ENCODE assay signal across 8 mouse cellular contexts in genomic region chr13:93304251-93305001, GRCm38 (mm10). TPM values are rescaled to one million over a fixed set of nuclear protein-coding genes. Genes with fewer than 3 reads are reported as not detected.
DNase-seq lines count a peak whose midpoint lies in the region; ATAC-seq and TF ChIP-seq lines count a peak whose summit lies in the region.

No protein-coding gene starts in this region.

- H3ac ChIP-seq in myocyte (ENCODE audit: control insufficient read depth, insufficient read length) = peak overlapping the region; percentile 81

- no peak for TF ChIP-seq CTCF in bone marrow, adult 2 months (IDR thresholded peaks at IDR 0.05; ENCODE audit: control insufficient read depth, insufficient read depth, low read length)

- H3K27ac ChIP-seq in bone marrow, adult 2 months (ENCODE audit: control insufficient read depth, insufficient read depth, low read depth, low read length, poor library complexity) = no peak overlapping the region; the same call in 1 of the 2 replicates
- H3K27ac ChIP-seq in limb, embryonic 14.5 days (replicated peaks; ENCODE audit: low read depth, low read length) = peak overlapping the region; percentile 93

- peak overlapping the region; percentile 74 for H3K4me3 ChIP-seq in bone marrow, adult 2 months (replicated peaks; ENCODE audit: control insufficient read depth, low read depth, low read length)
- peak overlapping the region; percentile 65 for H3K4me3 ChIP-seq in limb, embryonic 14.5 days (replicated peaks; ENCODE audit: low read length)
- peak overlapping the region; percentile 60 for H3K4me3 ChIP-seq in myocyte

- DNase-seq in right cerebral cortex, adult 18-20 months = peak; percentile 62
- no peak for DNase-seq in right cerebral cortex, postnatal 25 days
- peak; percentile 62 for DNase-seq in forelimb bud, embryonic 11.5 days (ENCODE audit: low read depth, low spot score)
- DNase-seq in limb, embryonic 14.5 days (ENCODE audit: low spot score) = peak; percentile 39
- no peak for DNase-seq in thymus, postnatal 0 days (ENCODE audit: low spot score)

- no peaks in the 10 kb centered on the region for H3K27me3 ChIP-seq in limb, embryonic 14.5 days (ENCODE audit: control insufficient read depth, insufficient read depth, low read length)
- no peaks in the 10 kb centered on the region for H3K27me3 ChIP-seq in myocyte (ENCODE audit: control insufficient read depth, insufficient read depth, insufficient read length)

- H3K79me2 ChIP-seq in myocyte (ENCODE audit: control insufficient read depth, insufficient read depth) = peaks cover 42% of the 10 kb centered on the region

- no peaks in the 10 kb centered on the region for H3K9me3 ChIP-seq in limb, embryonic 14.5 days (ENCODE audit: control insufficient read depth, low read length)

- TF ChIP-seq POLR2A in bone marrow, adult 2 months (IDR thresholded peaks at IDR 0.05; ENCODE audit: borderline replicate concordance, control insufficient read depth, low read depth, low read length) = no peak
- no peak for TF ChIP-seq POLR2A in limb, embryonic 14.5 days (IDR thresholded peaks at IDR 0.05; ENCODE audit: borderline replicate concordance, extremely low read depth, insufficient read depth, insufficient read length)
- TF ChIP-seq POLR2A in myocyte (IDR thresholded peaks at IDR 0.05; ENCODE audit: insufficient read length, low read depth) = no peak

- H3K4me2 ChIP-seq in limb, embryonic 14.5 days (replicated peaks; ENCODE audit: low read depth, low read length, severe bottlenecking) = peak overlapping the region; percentile 83
- H3K4me2 ChIP-seq in myocyte (ENCODE audit: low read depth) = peak overlapping the region; percentile 81

- peak; percentile 3 for ATAC-seq in inflammation-experienced regulatory T-cells, adult 6 months
- ATAC-seq in limb, embryonic 14.5 days (ENCODE audit: low FRiP score, low read depth) = peak; percentile 10; the same call in 1 of the 2 replicates

- H3K9ac ChIP-seq in limb, embryonic 14.5 days (ENCODE audit: low read depth, low read length, severe bottlenecking) = peak overlapping the region; percentile 81

- WGBS in bone marrow, adult 2 months = under 1% methylated on average over 64 of the region's 64 CpGs
- under 1% methylated on average over 33 of the region's 64 CpGs for WGBS in limb, embryonic 14.5 days

- H3K4me1 ChIP-seq in bone marrow, adult 2 months (ENCODE audit: control insufficient read depth, insufficient read depth, low read length) = peaks cover 2% of the 10 kb centered on the region
- peaks cover 16% of the 10 kb centered on the region for H3K4me1 ChIP-seq in limb, embryonic 14.5 days (ENCODE audit: control insufficient read depth, insufficient read depth, low read length)

- no peaks in the 10 kb centered on the region for H3K36me3 ChIP-seq in limb, embryonic 14.5 days (ENCODE audit: control insufficient read depth, insufficient read depth, low read length)
- no peaks in the 10 kb centered on the region for H3K36me3 ChIP-seq in myocyte (ENCODE audit: control insufficient read depth, insufficient read depth)

TF ChIP-seq in myocyte, 11 proteins besides CTCF, POLR2A, EP300 and RAD21:
- TF ChIP-seq MAX (IDR thresholded peaks at IDR 0.05; ENCODE audit: low read depth) (no peak), MYOD1 (IDR thresholded peaks at IDR 0.05; ENCODE audit: control insufficient read depth in 1 of 3, insufficient read length in 2 of 3, low read depth in 2 of 3) (no peak), TCF3 (IDR thresholded peaks at IDR 0.05; ENCODE audit: insufficient read length, low read depth) (no peak), CEBPB (IDR thresholded peaks at IDR 0.05; ENCODE audit: insufficient read depth, poor library complexity, severe bottlenecking) (no peak), MYOG (IDR thresholded peaks at IDR 0.05; ENCODE audit: control insufficient read depth in 1 of 3, insufficient read depth in 1 of 3, insufficient read length in 2 of 3, low read depth in 2 of 3) (no peak), REST (IDR thresholded peaks at IDR 0.05; ENCODE audit: insufficient read depth, insufficient read length) (no peak), E2F4 (IDR thresholded peaks at IDR 0.05; ENCODE audit: insufficient read depth) (no peak), USF1 (IDR thresholded peaks at IDR 0.05; ENCODE audit: low read depth) (no peak), POLR2AphosphoS2 (IDR thresholded peaks at IDR 0.05; ENCODE audit: insufficient read length, low read depth) (no peak)
TF ChIP-seq in myocyte: peak in this region for 0.

RNA-seq across cellular contexts. Expression of gene Homer1, which starts 5.0 kb away (rescaled TPM):
- 2.8 and 4.4 TPM in 2 replicates for polyA plus RNA-seq in bone marrow, adult 2 months (2011; ENCODE audit: insufficient read depth, insufficient read length, low replicate concordance, missing spikeins)
- 1 to 10 TPM; 2.4 to 4.5 (median 4.1) TPM for polyA plus RNA-seq in inflammation-experienced regulatory T-cells, adult 6 months (2017; shearing (Covaris generic))
- polyA plus RNA-seq in limb, embryonic 14.5 days (2012; rRNA removed) = 8.0 and 8.6 TPM in 2 replicates
- 6.9 and 7.7 TPM in 2 replicates for polyA plus RNA-seq in limb, embryonic 14.5 days (2014; fragmentation: Nextera tagmentation; extraction: Ambion mirVana)
- 3.7 TPM for polyA plus RNA-seq in myocyte (2012; fragmentation: generic; extraction: Trizol)
- polyA plus RNA-seq in thymus, postnatal 0 days (2015; fragmentation: Nextera tagmentation; extraction: Ambion mirVana) = 1.8 and 2.0 TPM in 2 replicates

Comparison
In these comparisons a context has a peak if more than half of its experiments do, and no peak if none do; other contexts are left out.
1. DNase-seq: peak in right cerebral cortex, adult 18-20 months (single experiment), forelimb bud, embryonic 11.5 days (single experiment) and limb, embryonic 14.5 days (single experiment); none in right cerebral cortex, postnatal 25 days (single experiment) and thymus, postnatal 0 days (single experiment).
2. Peak in every context shown above with its lines, with median percentiles within 50 percentile points of each other: H3K4me3 ChIP-seq.